Mouse (Mus musculus): ENCODE measurements around the gene Micu1. TPM values are rescaled to one million over a fixed set of nuclear protein-coding genes. Genes with fewer than 3 reads are reported as not detected.

Gene Micu1
- polyA plus RNA-seq, 2 experiments from 2014 or later: 47.1 to 78.3 TPM

GRCm38 (mm10) chr10:59908776-59909315, 206.6 kb downstream of the Micu1 start:
- no peak for ATAC-seq

- no peak for ATAC-seq
Observed at GRCm38 (mm10) chr10:59909357-59909847, 207.1 kb downstream of the Micu1 start.

GRCm38 (mm10) chr10:59911091-59911490, 208.8 kb downstream of the Micu1 start:
- ATAC-seq: peak; percentile 42

- ATAC-seq: no peak
Observed at GRCm38 (mm10) chr10:59911561-59912198, 209.4 kb downstream of the Micu1 start.

Other genes starting within 250 kb of the Micu1 start
- gene Gm10322, start 86.4 kb upstream of the Micu1 start, polyA plus RNA-seq (2017; shearing (Covaris generic)): not detected
- 10 to 100 TPM; 21.6 to 23.7 TPM for gene Mcu, start 85.8 kb upstream of the Micu1 start, polyA plus RNA-seq (2017; shearing (Covaris generic))
- 10 to 100 TPM; 19.1 to 25.2 TPM for gene Dnajb12, start 177.1 kb downstream of the Micu1 start, polyA plus RNA-seq (2017; shearing (Covaris generic))
- 10 to 100 TPM; 16.6 to 32.8 TPM for gene Ddit4, start 249.4 kb downstream of the Micu1 start, polyA plus RNA-seq (2017; shearing (Covaris generic))

Data from CD4-positive, CD25-positive, alpha-beta regulatory T cell, adult 4 months (primary cell).